Mouse (Mus musculus): ENCODE results near the gene Tcte2.

DNA sequence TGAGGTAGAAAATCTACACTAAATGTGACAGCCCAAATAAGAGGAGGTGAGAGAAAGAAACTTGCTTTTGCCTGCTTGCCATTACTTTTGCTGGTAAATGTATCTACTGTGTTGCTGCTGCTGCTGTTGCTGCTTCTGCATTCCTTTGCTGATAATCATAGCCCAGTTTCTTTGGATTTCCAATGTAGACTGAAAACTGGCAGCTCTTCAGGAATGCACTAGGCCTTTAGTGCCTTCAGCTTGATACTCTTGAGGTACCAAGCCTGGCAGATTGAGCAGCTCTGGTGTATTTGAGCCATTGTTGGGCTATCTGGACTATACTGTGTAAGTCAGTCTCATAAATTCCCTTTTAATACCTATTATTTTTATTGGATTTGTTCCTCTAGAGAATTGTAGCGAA lies 17.2 kb upstream of the Tcte2 start:
- TF ChIP-seq POLR2A (IDR thresholded peaks at IDR 0.05; ENCODE audit: low read depth, low read length) (no peak), CTCF (IDR thresholded peaks at IDR 0.05; ENCODE audit: extremely low read depth, insufficient read length, insufficient replicate concordance, low read depth, low read length) (no peak)
